Mouse (Mus musculus) cerebellum, adult 8-10 months (tissue): ENCODE measurements around the gene Gm10309.

Source experiments
- DNase-seq: peaks from one replicate; pipeline ENCODE4 v3.0.0; 2022

Gene Gm10309

DNA sequence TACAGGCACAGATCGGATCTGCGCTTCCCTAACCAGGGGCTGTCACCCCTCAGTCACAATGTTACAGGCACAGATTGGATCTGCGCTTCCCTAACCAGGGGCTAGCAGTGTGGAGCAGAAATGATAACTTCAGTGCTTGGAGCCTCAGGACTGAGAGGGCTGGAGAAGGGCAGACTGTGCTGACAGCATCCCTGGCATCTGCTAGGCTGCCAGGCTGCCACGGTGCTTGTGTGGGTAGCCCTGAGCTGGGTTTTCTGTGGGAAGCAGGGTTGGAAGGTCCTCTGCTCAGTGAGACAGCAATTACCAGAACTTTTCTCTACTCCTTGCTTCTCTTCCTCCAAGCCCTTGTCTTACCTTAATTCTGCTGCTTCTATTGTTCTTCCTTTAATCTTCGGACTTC is 37.1 kb downstream of the Gm10309 start:
- no peak for DNase-seq

DNA sequence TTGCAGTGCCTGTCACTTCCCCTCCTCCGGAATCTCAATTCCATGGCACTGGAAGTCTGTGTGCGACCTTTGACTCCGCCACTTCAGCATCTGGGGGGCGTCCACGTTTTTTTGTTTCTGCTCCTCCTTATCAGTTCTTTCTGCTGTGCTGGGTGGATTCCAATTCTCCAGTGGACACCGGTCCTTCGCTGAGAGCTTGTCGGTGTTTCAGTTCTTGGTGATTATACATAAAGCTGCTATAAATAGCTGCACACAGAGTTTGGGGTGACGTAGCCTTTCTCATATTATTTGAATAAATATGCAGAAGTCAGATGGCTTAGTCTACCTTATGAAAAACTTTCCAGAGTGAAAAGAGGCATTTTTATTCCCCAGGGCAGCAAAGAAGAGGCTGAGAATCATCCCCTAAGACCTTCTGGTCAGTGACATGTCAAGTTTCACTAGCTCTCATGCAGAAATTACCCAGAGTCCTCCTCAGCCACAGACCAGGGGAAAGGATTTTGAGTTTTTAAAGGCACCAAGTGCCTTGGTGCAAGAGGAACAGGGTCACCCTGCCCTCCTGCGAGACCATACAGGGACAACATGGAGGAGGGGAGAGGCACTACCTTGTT is 37.6 kb downstream of the Gm10309 start:
- no peak for DNase-seq

DNA sequence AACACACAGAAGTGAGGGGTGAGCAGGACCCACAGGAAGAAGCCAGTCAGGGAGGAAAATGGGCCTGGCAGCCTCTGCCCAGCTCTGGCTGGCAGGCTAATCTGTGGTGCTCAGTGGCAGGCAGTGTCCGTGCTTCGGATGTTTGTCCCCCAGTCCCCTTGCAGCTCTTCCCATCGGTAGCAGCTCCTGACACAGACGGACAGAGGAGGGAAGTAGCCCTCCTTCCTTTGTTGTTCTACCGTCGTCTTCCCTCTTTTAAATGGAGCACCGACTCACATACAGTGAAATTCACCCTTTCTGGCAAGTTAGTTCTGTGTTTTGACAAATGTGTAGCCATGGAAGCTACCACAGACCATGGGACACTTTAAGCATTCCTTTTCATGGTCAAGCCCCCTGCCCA is 38.2 kb downstream of the Gm10309 start:
- no peak for DNase-seq

DNA sequence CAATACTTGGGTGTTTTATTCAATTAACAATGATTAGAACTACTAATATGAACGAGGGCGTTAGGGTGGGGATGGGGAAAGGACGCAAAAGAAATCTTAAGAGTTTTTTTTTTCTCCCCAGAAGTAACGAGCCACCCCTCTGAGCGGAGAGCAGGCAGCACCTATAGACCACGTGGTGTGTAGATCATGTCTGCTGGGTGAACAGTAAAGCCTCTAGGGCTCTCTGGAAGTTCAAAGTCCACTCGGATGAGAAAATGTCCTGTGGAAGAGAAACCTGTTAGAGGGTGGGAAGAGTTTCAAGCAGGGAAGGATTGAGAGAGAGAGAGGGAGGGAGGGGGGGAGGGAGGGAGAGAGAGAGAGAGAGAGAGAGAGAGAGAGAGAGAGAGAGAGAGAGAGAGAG is 38.6 kb downstream of the Gm10309 start:
- no peak for DNase-seq

DNA sequence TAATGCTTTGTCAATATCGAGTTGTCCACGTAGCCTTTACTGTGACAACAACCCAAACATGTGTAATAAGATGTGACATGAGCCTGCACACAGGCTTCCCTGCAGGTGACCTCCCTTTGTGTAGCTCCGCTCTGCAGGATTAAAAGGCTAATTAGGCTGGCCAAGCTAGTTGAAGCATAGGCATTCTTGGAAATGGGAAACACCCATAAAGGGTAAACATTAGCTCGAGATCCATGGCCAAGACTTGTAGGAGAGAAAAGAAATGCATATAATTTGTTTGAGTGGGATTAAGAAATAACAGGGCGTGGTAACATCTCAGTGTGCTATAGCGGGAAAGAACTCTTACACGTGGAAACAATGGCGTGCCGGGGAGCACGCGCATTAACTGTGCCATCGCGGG is 39.2 kb downstream of the Gm10309 start:
- DNase-seq = no peak

DNA sequence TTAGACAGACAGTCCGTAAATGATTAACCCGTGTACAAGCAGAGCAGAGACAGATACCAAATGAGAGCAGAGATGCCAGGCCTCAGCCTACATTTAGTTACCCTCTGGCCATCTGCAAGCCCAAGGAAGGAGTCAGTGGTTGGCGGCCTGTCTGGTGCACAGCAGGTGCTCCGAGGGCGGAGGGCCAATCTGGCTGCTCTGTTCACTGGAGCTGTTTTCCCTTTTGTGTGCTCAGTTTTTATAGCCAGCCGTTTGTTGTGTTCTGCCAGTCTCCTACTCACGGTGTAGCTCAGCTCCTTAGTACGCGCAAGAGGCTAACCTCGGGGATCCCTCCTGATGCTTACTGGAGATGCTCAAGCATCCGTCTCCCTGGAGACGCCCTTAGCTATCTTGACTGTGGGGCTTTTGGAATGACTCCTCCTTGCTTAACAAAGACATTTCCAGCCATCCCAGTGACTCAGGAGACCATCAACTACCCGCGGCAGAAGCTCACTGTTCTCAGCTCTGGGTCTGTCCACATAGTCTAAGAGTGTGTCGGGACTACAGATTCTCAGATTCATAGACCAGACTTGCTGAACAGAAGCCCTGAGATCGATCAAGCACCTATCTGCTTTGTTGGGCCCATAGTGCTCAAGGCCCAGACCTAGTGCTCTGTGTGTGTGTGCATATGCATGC is 40.2 kb downstream of the Gm10309 start:
- DNase-seq = peak; percentile 91

DNA sequence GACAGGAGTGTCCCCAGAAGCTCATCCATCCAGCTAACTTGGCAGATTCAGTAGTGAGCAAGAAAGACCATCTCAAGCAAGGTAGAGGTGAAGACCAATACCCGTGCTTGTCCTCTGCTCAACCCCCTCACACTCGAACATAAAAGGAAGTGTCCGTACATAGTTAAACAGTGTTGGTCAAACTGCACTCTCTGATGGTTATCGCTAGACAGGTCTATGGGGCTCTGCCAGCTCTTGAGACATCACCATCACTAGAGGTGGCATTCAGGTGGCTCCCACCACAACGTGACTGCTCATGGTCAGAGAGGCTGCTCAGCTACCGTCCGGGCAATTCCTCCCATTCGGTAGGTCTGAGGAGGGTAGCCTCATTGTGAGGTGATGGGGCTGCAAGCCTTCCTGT is 40.8 kb downstream of the Gm10309 start:
- DNase-seq = no peak

DNA sequence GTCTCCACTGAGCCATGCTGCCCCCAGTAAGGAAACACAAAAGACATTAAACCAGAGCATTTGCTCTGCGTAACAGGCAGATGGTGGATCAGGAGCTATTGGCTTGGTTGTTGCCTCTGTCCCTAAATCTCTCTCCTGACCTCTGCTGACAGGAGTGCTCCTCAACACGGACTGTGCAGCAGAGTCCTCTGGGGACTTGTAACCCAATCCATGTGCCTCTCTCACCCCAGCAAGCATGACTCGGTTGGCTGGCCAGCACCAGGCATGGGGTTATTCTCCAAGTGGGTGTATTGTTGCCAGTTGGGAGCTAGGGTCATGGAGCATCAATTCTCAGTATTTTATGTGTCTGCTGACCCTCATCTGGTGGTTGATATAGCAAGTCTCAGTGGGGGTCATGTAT is 41.7 kb downstream of the Gm10309 start:
- no peak for DNase-seq

DNA sequence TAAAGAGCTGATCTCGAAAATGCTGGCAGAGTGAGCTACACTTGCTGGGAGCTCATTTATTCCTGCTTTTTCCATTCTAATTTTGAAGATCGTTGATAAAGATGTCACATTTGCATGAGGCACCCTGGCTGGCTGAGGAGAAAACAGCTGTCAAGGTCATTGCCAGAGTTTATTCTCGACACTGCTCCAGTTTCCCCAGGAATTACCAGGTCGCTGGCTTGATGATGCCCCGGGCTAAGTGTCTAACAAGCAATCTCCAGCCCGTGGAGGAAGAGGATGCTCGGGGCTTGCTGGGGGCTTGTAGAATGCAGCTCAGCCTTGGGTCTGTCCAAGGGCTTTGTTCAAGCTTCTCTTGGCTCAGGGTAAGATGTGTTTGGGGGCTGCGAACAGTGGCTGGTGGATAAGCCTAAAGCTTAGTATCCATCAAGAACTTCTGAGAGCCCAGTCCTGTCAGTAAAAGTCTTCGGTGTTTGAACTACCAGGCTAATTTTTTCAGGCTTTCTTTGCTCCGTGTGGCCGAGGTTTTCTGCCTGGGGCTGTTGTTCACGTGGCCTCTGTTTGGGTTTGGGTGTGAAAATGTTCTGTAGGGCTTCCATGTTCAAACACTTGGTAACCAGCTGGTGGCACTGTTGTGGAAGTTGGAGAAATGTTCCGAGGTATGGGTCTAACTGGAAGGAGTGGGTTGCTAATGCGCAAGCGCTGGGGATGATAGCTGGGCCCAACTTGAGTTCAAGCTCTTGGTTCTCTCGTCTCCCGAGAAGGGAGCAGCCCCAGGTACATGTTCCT is 44.2 kb downstream of the Gm10309 start:
- no peak for DNase-seq

DNA sequence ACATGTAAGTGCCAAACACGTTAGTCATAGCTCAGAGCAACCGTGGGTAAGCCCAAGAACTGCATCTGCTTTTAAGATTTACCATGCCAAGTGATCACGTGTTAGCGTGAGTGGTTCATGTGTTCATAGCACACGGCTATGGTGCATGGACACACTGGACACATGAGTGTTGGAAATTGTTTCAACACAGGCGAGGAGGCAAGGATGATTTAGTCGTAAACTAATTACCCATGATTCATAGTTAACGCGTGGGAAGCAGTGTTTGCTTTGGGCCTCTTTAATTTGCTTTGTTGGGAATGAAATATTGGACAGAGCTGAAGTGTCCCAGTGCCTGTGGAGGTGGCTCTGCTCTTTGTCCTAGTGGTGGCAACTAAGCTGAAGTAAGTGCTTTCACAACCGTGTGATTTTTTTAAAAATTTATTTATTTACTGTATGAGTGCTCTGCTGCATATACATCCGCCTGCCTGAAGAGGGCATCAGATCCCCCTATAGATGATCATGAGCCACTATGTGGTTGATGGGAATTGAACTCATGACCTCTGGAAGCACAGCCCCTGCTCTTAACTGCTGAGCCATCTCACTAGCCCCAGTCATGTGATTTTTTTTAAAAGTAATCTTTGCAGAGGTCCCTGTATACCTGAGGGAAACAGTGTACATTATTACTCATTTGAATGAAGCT is 46.6 kb downstream of the Gm10309 start:
- DNase-seq = no peak

DNA sequence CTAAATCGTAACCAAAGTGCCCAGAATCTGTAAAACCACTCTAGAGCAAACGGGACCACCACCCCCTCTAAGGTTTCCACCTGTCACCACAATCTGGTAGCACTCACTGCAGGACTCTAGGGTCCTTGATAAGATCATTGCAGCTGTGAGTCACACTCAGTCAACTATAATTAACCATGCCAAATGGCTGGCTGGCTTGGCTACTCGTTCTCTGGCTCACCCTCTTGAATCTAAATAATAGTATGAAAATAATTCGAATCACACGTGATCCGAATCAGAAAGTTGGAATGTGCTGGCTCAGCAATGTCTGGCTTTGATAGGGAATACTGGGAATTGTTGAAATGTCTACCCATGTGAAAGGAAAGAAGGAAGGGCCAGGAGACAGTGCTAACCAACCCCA is 48.5 kb downstream of the Gm10309 start:
- no peak for DNase-seq

DNA sequence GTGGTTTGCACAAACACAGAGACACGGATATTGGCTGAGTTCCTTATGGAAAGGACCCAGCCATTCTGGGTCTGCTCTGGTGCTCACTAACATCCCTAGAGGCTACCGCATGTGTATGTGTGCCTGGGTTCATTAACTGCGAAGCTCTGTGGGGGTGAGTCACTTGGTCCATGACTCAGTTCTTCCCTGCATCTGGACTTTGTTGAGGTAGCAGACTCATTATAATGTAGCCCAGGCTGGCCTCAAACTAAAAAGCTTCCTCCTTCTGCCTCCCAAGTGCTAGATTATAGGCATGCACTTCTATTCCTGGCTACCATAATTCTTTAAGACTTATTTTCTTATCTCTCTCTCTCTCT is 50.7 kb downstream of the Gm10309 start:
- no peak for DNase-seq

DNA sequence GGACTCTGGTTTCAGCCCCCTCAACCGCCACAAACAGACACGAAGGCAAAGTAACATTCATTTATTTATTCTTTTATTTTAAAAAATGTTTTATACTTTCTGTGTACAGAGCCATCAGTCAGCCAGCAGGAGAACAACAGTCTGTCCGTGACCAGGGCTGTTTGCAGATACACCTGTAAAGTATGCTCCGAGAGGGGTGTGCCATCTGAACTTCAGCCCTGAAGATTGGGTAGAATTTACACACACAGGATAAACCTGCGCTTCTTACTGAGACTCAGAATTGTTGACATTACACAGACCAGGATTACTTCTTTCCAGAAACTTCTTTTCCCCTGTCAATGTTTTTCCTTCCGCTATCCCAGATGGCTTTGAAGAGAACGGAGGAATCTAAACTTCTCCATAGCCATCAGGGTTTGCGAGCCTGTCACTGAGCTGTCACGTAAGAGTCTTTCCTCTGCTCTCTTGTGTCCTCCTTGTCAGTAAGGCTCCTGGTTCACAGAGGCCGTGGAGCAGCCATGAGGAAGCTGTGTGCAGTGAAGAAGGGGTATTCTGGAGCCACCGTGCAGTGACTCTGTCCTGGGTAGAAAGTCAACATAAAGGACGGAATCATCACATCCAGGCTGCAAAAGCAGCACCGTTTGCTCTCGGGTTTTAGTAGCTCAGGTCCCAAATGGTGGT is 51.2 kb downstream of the Gm10309 start:
- DNase-seq = no peak

DNA sequence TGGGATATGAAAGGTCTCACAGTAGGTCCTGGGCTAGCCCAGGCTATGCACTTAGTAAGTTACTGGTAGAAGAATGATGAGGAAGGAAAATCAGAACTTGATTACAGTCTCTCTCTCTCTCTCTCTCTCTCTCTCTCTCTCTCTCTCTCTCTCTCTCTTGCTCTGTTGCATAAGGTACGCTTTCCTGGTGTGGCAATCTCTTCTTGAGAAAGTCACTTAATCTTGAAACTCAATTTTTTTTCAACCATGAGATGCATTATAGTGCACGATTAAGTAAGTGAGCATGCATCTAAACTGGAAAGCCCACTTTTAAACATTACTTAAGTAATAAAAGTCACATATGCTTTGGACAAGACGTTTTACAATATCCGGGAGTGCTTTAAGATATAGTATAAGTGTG is 52.1 kb downstream of the Gm10309 start:
- DNase-seq = no peak
